Mouse (Mus musculus) embryo, embryonic 11 days (tissue): ENCODE data around the gene Blm.

ENCODE experiments used
- DNase-seq: peaks from one replicate; pipeline ENCODE4 v3.0.0-alpha.2; 2015

The Blm gene

DNA sequence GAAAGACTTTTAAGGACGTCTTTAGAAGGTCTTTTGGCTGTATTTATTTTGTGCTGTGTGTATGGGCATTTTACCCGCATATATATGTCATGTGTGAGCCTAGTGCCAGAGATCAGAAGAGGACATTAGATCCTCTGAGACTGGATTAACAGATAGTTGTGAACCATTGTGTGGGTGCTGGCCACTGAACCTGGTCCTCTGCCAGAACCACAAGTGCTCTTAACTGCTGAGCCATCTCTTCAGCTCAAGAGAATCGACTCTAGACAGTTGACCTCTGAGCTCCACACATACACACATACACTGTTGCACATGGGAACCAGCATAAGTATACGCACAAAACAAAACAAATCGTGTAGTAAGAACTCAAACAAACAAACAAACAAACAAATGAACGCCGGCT is 98.3 kb downstream of the Blm start:
- no peak for DNase-seq

GRCm38 (mm10) chr7:80435594-80435993 is 99.3 kb downstream of the Blm start:
- no peak for DNase-seq

GRCm38 (mm10) chr7:80429661-80430060 is 105.3 kb downstream of the Blm start:
- no peak for DNase-seq

- no peak for DNase-seq
Observed at GRCm38 (mm10) chr7:80427730-80428129, 107.2 kb downstream of the Blm start.

GRCm38 (mm10) chr7:80426363-80426762 is 108.6 kb downstream of the Blm start:
- DNase-seq: no peak

- DNase-seq: no peak
Observed at GRCm38 (mm10) chr7:80424722-80425121, 110.2 kb downstream of the Blm start.

GRCm38 (mm10) chr7:80422759-80423480 is 112.0 kb downstream of the Blm start:
- DNase-seq: no peak

GRCm38 (mm10) chr7:80421576-80421975 is 113.3 kb downstream of the Blm start:
- no peak for DNase-seq

GRCm38 (mm10) chr7:80420586-80420985 is 114.3 kb downstream of the Blm start:
- no peak for DNase-seq

GRCm38 (mm10) chr7:80419278-80419677 is 115.6 kb downstream of the Blm start:
- DNase-seq: no peak

- DNase-seq: no peak
Observed at GRCm38 (mm10) chr7:80418036-80418435, 116.9 kb downstream of the Blm start.

DNA sequence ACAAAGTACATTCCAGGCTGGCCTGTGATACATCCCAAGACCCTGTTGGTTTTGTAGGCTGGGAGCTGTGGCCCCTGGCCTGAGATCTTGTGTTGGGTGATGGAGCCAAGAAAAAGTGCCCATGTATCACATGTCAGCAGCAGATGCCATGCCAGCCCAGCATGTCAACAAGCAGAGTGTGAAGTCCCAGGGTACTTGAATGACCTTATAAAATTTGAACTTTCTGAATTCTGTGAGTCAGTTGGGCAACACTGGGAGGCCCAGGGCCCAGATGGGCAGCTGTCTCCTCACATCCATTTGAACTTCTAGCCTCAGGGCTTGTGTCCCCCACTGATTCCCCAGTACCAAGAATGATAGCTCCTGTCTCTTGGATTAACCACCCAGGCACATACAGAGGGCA is 117.3 kb downstream of the Blm start:
- no peak for DNase-seq

DNA sequence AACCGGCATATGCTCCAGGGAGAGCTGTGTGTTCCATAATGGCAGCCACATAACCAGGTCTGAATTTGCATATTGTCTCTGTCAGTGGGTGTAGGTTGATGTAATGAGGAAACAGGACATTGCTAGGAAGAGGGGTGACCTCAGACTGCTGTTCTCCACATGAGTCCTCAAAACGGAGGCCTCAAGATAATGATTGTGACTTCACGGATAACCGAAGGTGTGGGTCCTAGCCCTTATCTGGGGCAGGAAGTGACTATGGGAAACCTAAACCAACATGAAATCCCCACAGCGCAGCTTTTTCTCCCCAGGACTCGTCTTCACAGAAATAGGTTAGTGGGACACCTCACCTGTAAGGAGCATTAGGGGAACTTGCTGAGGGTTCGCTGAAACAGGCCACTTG is 118.0 kb downstream of the Blm start:
- DNase-seq: no peak

GRCm38 (mm10) chr7:80414303-80414855 is 120.5 kb downstream of the Blm start:
- no peak for DNase-seq

DNA sequence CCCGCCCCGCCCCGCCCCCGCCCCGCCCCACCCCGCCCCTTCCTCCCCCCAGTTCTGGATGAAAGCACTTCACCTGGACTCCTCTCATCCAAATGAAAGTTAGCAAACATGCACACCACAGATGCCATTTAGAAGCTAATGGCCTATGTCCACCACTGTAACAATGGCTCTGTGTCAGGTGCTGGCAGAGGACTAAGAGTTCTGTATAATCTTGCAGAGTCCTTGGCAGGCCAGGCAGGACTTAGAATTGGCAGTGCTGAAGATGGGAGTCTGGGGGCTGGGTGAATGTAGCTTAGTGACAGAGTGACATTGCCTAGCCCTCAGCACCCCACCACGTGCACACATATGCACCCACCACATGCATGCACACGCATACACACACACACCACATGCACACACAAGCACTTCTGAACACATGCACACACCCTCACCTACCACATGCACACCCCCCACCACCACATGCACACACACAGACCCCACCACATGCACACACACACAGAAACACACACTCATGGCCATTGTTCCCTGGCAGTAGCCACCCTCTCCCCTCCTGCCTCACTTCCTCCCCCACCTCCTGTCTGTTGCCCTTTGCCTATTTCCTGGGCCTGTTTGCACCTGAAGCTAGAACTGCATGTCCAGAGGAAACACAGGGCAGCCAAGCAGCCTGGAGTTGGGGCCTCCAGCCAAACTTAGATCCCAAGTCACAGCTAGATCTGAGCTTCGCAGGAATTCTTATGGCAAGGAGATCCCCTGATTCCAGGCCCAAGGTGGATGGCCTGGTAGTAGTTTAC is 121.2 kb downstream of the Blm start:
- no peak for DNase-seq

- no peak for DNase-seq
Observed at GRCm38 (mm10) chr7:80412781-80413180, 122.1 kb downstream of the Blm start.

- DNase-seq: no peak
Observed at GRCm38 (mm10) chr7:80412279-80412678, 122.6 kb downstream of the Blm start.

DNA sequence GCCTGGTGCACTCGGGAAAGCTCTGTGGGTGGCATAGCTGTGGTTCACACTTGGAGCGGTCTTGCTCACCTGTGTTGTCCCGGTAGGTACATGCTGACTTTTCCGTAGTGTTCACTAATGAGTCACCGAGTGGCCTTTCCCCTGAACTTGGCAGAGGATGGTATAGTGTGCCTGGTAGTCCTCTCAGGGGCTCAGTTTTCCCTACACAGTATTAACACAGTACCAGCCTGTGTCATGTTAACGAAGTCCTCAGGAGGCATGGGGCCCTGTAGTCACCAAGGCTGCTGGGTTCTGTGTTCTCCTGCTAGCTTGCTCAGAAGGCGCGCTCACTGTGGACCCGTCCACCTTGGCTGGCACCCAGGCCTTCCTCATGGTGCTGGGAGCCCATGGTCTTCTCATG is 124.5 kb downstream of the Blm start:
- no peak for DNase-seq

- DNase-seq: no peak
Observed at GRCm38 (mm10) chr7:80407712-80408111, 127.2 kb downstream of the Blm start.

- DNase-seq: no peak
Observed at GRCm38 (mm10) chr7:80406186-80406585, 128.7 kb downstream of the Blm start.

DNA sequence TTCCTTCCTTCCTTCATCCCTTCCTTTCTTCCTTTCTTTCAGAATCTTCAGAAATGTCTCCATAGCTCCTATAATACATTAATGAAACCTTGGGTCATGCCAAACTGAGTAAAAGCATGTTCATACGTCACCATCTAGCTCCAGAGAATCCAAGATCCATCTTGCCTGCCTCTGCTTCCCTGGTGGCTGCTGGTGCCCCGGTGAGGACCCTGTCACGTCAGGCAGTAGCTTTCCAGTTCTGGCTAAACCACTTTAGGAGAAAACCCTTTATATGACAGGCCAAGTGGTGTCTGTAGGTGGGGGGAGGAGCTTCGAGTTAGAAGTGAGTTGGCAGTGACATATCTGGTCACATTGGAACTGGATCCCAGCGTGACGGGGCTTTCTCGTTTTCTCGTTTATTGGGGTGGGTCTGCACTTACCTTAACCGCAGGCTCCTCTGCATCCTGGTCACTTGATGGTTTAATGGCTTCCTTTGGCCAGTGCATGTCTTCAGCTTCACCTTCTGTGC is 129.7 kb downstream of the Blm start, which contains the start of gene Furin:
Gene Furin, minus strand, starts transcription at position 249 of the 508 bp plus-strand sequence.
- DNase-seq: no peak
